Mouse (Mus musculus): ENCODE results near the gene Zfp445.
A peak's percentile ranks its signal among the peaks of the same experiment; 100 is the strongest.

Gene Zfp445

GRCm38 (mm10) chr9:122805053-122805844, 60.6 kb downstream of the Zfp445 start, which contains the start of gene Tcaim:
Gene Tcaim, plus strand, starts transcription at chr9:122805539.
- no peak for TF ChIP-seq CTCF (conservative IDR thresholded peaks at IDR 0.05; ENCODE audit: low read length)
- TF ChIP-seq NANOG (IDR thresholded peaks at IDR 0.05; ENCODE audit: borderline replicate concordance, low read length) = no peak
- no peak for TF ChIP-seq POU5F1 (IDR thresholded peaks at IDR 0.05; ENCODE audit: borderline replicate concordance, low read length)
- H3K4me3 ChIP-seq (replicated peaks; ENCODE audit: low read length) = peak within 1 kb of the TSS; percentile 85
- H3K9me3 ChIP-seq (ENCODE audit: low read length) = no peaks in the 10 kb centered on the region
- H3K27me3 ChIP-seq (ENCODE audit: insufficient read depth, low read length) = no peaks in the 10 kb centered on the region
- peaks cover 15% of the 10 kb centered on the region for H3K4me1 ChIP-seq (replicated peaks; ENCODE audit: low read depth, low read length)
- no peaks in the 10 kb centered on the region for H3K36me3 ChIP-seq (ENCODE audit: insufficient read depth, low read length)

All from E14TG2a.4 (cell line).